Mouse (Mus musculus) heart, embryonic 10.5 days (tissue): ENCODE data around the gene Plxna4. TPM values are rescaled to one million over a fixed set of nuclear protein-coding genes. Genes with fewer than 3 reads are reported as not detected.

Experiments used
- DNase-seq: peaks from one replicate; pipeline ENCODE4 v3.0.0-alpha.2; 2017; ENCODE audit warnings: low spot score
- H3K27ac ChIP-seq: fragments of 300-500 bp; sonication (generic); 2 replicates; pipeline ENCODE4 v1.5.1; 2016; ENCODE audit warnings: mild to moderate bottlenecking
- H3K27me3 ChIP-seq: fragments of 300-500 bp; sonication (generic); 2 replicates; pipeline ENCODE4 v1.6.1; 2016; ENCODE audit warnings: mild to moderate bottlenecking; ENCODE audit not compliant: poor library complexity, insufficient read depth, severe bottlenecking
- H3K36me3 ChIP-seq: fragments of 300-500 bp; sonication (generic); 2 replicates; pipeline ENCODE4 v1.6.1; 2016; ENCODE audit warnings: mild to moderate bottlenecking, moderate library complexity
- H3K4me1 ChIP-seq: fragments of 300-500 bp; sonication (generic); 2 replicates; pipeline ENCODE4 v1.6.1; 2016; ENCODE audit warnings: mild to moderate bottlenecking
- H3K4me3 ChIP-seq: fragments of 300-500 bp; sonication (generic); 2 replicates; pipeline ENCODE4 v1.5.1; 2016; ENCODE audit warnings: mild to moderate bottlenecking, moderate library complexity
- H3K9me3 ChIP-seq: fragments of 300-500 bp; sonication (generic); 2 replicates; pipeline ENCODE4 v1.6.1; 2016; ENCODE audit warnings: mild to moderate bottlenecking, moderate library complexity
- WGBS: fragments of 180-500 bp; shearing (Covaris S2); methylation state at CpG from one replicate; pipeline ENCODE4 v1.1.7; 2016; 5-methylcytosine and 5-hydroxymethylcytosine counted together
- polyA plus RNA-seq: library from polyadenylated mRNA; unstranded; fragments of >200 nt; fragmentation: Nextera tagmentation; extraction: Ambion mirVana; gene quantifications from 2 replicates; pipeline ENCODE4 v1.2.1, GENCODE M21; 2016

Gene Plxna4
- polyA plus RNA-seq, 1 experiment from 2014 or later: 7.8 TPM

GRCm38 (mm10) chr6:32417351-32417750, 170.6 kb downstream of the Plxna4 start:
- Histone ChIP-seq H3K9me3 (no peaks in the 10 kb centered on the region), H3K27ac (no peak overlapping the region), H3K27me3 (no peaks in the 10 kb centered on the region), H3K36me3 (no peaks in the 10 kb centered on the region), H3K4me3 (no peak overlapping the region), H3K4me1 (peaks cover 11% of the 10 kb centered on the region)
- DNase-seq: no peak
- 88% methylated on average over 4 of the region's 4 CpGs for WGBS

GRCm38 (mm10) chr6:32411325-32411724, 176.7 kb downstream of the Plxna4 start:
- H3K9me3 ChIP-seq: no peaks in the 10 kb centered on the region
- H3K27me3 ChIP-seq: no peaks in the 10 kb centered on the region
- no peak for DNase-seq
- no peaks in the 10 kb centered on the region for H3K36me3 ChIP-seq
- 57% methylated on average over 5 of the region's 5 CpGs for WGBS
- H3K27ac ChIP-seq: no peak overlapping the region
- no peak overlapping the region for H3K4me3 ChIP-seq
- H3K4me1 ChIP-seq: peaks cover 48% of the 10 kb centered on the region

- Histone ChIP-seq H3K27me3 (no peaks in the 10 kb centered on the region), H3K36me3 (no peaks in the 10 kb centered on the region), H3K4me1 (peaks cover 48% of the 10 kb centered on the region), H3K4me3 (no peak overlapping the region), H3K27ac (no peak overlapping the region), H3K9me3 (no peaks in the 10 kb centered on the region)
- 26% methylated on average over 1 of the region's 1 CpGs for WGBS
- DNase-seq: no peak
Observed at GRCm38 (mm10) chr6:32409625-32410024, 178.4 kb downstream of the Plxna4 start.

- H3K4me3 ChIP-seq: no peak overlapping the region
- no peak for DNase-seq
- H3K36me3 ChIP-seq: no peaks in the 10 kb centered on the region
- H3K27me3 ChIP-seq: no peaks in the 10 kb centered on the region
- 72% methylated on average over 8 of the region's 8 CpGs for WGBS
- H3K4me1 ChIP-seq: peaks cover 47% of the 10 kb centered on the region
- no peak overlapping the region for H3K27ac ChIP-seq
- H3K9me3 ChIP-seq: no peaks in the 10 kb centered on the region
Observed at GRCm38 (mm10) chr6:32407574-32408185, 180.3 kb downstream of the Plxna4 start.

GRCm38 (mm10) chr6:32406316-32407095, 181.5 kb downstream of the Plxna4 start:
- no peaks in the 10 kb centered on the region for H3K36me3 ChIP-seq

GRCm38 (mm10) chr6:32402560-32403235, 185.3 kb downstream of the Plxna4 start:
- no peaks in the 10 kb centered on the region for H3K9me3 ChIP-seq
- H3K4me1 ChIP-seq: peaks cover 36% of the 10 kb centered on the region
- H3K27ac ChIP-seq: peak overlapping the region; percentile 36
- H3K36me3 ChIP-seq: no peaks in the 10 kb centered on the region
- WGBS: 76% methylated on average over 3 of the region's 3 CpGs
- DNase-seq: no peak
- no peaks in the 10 kb centered on the region for H3K27me3 ChIP-seq
- H3K4me3 ChIP-seq: no peak overlapping the region

More at GRCm38 (mm10) chr6:32406316-32407095, 181.5 kb downstream of the Plxna4 start:
- DNase-seq: no peak
- H3K27ac ChIP-seq: no peak overlapping the region
- H3K4me3 ChIP-seq: no peak overlapping the region
- peaks cover 47% of the 10 kb centered on the region for H3K4me1 ChIP-seq
- 87% methylated on average over 20 of the region's 20 CpGs for WGBS
- no peaks in the 10 kb centered on the region for H3K9me3 ChIP-seq
- H3K27me3 ChIP-seq: no peaks in the 10 kb centered on the region

GRCm38 (mm10) chr6:32398261-32398660, 189.7 kb downstream of the Plxna4 start:
- H3K36me3 ChIP-seq: no peaks in the 10 kb centered on the region
- no peak for DNase-seq
- no peak overlapping the region for H3K4me3 ChIP-seq
- H3K9me3 ChIP-seq: no peaks in the 10 kb centered on the region
- no peaks in the 10 kb centered on the region for H3K27me3 ChIP-seq
- no peak overlapping the region for H3K27ac ChIP-seq
- peaks cover 36% of the 10 kb centered on the region for H3K4me1 ChIP-seq
- 77% methylated on average over 3 of the region's 3 CpGs for WGBS

GRCm38 (mm10) chr6:32397133-32397730, 190.8 kb downstream of the Plxna4 start:
- Histone ChIP-seq H3K4me1 (peaks cover 29% of the 10 kb centered on the region), H3K9me3 (no peaks in the 10 kb centered on the region), H3K27me3 (no peaks in the 10 kb centered on the region), H3K36me3 (no peaks in the 10 kb centered on the region), H3K27ac (peak overlapping the region; percentile 71; the same call in 1 of the 2 replicates), H3K4me3 (no peak overlapping the region)
- peak; percentile 77 for DNase-seq
- 47% methylated on average over 6 of the region's 6 CpGs for WGBS

GRCm38 (mm10) chr6:32395415-32395814, 192.6 kb downstream of the Plxna4 start:
- Histone ChIP-seq H3K27me3 (no peaks in the 10 kb centered on the region), H3K27ac (no peak overlapping the region), H3K9me3 (no peaks in the 10 kb centered on the region), H3K4me3 (no peak overlapping the region), H3K4me1 (peaks cover 21% of the 10 kb centered on the region), H3K36me3 (no peaks in the 10 kb centered on the region)
- WGBS: 84% methylated on average over 9 of the region's 9 CpGs
- no peak for DNase-seq

- Histone ChIP-seq H3K27ac (peak overlapping the region; percentile 29; the same call in 1 of the 2 replicates), H3K27me3 (no peaks in the 10 kb centered on the region), H3K36me3 (no peaks in the 10 kb centered on the region), H3K9me3 (no peaks in the 10 kb centered on the region), H3K4me1 (peaks cover 26% of the 10 kb centered on the region), H3K4me3 (no peak overlapping the region)
- 75% methylated on average over 2 of the region's 2 CpGs for WGBS
- DNase-seq: no peak
Observed at GRCm38 (mm10) chr6:32392262-32392661, 195.7 kb downstream of the Plxna4 start.

GRCm38 (mm10) chr6:32388276-32388675, 199.7 kb downstream of the Plxna4 start:
- H3K27ac ChIP-seq: peak overlapping the region; percentile 42; the same call in 1 of the 2 replicates
- H3K4me3 ChIP-seq: no peak overlapping the region
- no peaks in the 10 kb centered on the region for H3K27me3 ChIP-seq
- no peak for DNase-seq
- peaks cover 35% of the 10 kb centered on the region for H3K4me1 ChIP-seq
- WGBS: 24% methylated on average over 1 of the region's 1 CpGs
- H3K36me3 ChIP-seq: no peaks in the 10 kb centered on the region
- no peaks in the 10 kb centered on the region for H3K9me3 ChIP-seq

GRCm38 (mm10) chr6:32386915-32387314, 201.1 kb downstream of the Plxna4 start:
- Histone ChIP-seq H3K27ac (0 out of 2 replicates have a peak overlapping the region, but pooled peaks have one; percentile 47), H3K27me3 (no peaks in the 10 kb centered on the region), H3K4me1 (peaks cover 47% of the 10 kb centered on the region), H3K4me3 (no peak overlapping the region), H3K9me3 (no peaks in the 10 kb centered on the region), H3K36me3 (no peaks in the 10 kb centered on the region)
- WGBS: 64% methylated on average over 2 of the region's 2 CpGs
- DNase-seq: no peak
